Mouse (Mus musculus): ENCODE results near the gene Adamtsl2.

DNA sequence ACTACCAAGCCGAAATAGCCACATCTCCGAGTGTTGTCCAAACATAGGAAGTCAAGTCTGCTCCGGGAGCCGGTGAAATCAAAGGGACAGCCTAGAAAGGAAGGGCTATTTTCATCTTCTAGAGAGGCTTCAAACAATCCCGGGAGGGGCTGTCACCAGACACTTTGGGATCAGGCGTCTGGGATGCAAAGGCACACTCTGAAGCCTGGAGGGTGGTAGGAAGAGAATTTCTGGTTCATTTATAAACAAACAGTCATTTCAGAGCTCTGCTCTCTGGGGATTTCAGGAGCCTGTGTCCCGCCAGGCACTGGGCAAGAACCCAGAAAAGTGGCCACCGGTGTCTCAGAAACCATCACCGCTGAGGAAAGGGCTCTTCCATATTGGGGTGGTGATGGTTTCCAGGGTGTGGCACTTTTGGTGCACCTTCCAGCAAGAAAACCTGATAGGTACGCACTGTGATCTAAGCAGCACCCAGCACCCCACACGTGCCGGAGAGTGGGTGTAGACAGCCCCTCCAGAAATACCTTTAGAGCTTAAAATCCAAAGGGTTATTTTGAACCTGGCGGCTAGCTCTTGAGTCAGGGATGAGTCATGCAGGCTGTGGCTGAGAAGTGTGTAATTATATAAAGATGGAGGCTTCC is 17.3 kb downstream of the Adamtsl2 start:
- TF ChIP-seq CTCF (IDR thresholded peaks at IDR 0.05; ENCODE audit: low read depth, low read length), result no peak
- TF ChIP-seq POLR2A (IDR thresholded peaks at IDR 0.05; ENCODE audit: insufficient read depth, low read length), result no peak
